Mouse (Mus musculus) sigmoid colon, adult 10 weeks (tissue): ENCODE measurements around the gene Wwp2. TPM values are rescaled to one million over a fixed set of nuclear protein-coding genes. Genes with fewer than 3 reads are reported as not detected.

Experiments used
- polyA plus RNA-seq: library from polyadenylated mRNA; stranded (reverse); fragments of 350-450 nt; fragmentation: Illumina TruSeq; extraction: RNeasy Lipid Tissue Mini Kit (QIAGEN cat#74804); gene quantifications from one replicate; pipeline ENCODE4 v1.2.3, GENCODE M21; 2014; ENCODE audit warnings: low read depth, low replicate concordance

Gene Wwp2
- polyA plus RNA-seq = 31.0 TPM

DNA sequence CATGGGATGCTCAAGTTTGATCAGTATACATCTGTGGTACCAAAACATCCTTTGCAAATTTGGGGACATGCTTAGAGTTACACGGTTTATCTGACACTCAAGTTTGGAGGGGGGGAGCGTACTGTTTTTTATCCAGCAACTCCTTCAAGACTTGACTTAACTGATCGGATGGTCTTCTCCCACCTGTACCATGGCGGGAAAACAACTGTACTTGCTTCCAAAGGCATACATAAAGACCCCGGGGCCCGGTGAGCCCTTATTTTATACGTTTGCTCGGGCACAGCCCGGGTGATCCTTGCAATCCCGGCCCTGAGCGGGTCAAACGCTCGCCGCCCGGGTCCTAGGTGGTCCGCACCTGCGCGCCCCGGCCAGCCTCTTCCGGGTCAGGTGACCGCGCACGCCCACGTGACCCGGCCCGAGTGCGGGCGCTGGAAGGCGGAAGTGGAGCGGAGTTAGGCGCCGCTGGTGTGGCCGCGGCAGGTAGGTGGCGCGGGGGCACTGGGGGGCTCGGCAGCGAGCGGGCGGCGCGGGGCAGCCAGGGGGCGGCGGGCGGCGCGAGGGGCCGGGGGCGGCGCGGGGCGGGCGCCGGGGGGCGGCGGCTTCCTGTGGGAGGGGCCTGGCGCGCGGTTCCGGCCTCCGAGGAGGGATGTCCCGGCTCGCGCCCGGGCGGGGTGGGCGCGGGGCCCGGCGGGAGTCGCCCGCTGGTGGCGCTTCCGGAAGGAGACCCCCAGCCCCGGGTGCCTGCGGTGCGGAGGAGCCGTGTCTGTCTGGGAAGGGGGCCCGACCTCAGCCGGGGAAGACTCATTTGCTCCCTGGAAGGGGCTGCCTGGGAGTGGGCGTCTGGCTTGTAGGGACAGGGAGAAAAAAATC, at the start of gene Wwp2:
Gene Wwp2 (plus strand): TSS at position 404 of the 870 bp plus-strand sequence.

DNA sequence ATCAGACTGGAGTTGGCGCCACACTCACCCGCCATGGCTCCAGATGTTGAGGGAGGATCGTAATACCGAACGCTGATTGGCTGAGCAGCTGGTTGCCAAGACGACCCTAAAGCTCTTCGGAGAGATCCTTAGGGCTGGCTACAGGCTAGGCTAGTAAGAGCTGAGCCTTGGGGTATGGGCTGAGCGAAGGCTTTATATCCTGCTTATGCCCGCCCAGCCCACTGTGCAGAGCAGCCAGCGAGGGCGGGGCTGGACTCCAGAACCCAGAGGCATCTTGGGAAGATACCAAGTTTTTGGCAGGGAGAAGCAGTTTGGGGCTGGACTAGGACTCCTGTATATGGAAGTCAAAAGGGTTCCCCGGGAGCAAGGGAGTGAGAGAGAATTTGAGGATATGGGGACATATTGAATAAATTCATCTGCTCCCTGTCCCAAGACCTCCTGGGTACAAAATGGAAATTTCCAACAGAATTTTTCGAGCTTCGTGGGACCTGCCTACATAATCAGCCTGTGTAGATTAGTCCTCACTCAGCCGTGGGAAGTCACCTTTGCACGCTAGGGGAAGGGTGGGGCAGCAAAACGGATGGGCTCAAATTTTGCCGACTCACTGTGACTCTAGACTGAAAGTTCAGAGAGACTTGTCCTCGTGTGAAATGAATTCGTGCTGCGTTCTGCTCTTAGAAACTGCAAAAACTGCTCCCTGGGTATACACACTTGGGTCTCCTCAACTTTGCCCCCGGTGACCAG, 33.0 kb upstream of the Wwp2 start, which contains the start of gene Nqo1:
Gene Nqo1 (minus strand): TSS at position 169 of the 744 bp plus-strand sequence.

DNA sequence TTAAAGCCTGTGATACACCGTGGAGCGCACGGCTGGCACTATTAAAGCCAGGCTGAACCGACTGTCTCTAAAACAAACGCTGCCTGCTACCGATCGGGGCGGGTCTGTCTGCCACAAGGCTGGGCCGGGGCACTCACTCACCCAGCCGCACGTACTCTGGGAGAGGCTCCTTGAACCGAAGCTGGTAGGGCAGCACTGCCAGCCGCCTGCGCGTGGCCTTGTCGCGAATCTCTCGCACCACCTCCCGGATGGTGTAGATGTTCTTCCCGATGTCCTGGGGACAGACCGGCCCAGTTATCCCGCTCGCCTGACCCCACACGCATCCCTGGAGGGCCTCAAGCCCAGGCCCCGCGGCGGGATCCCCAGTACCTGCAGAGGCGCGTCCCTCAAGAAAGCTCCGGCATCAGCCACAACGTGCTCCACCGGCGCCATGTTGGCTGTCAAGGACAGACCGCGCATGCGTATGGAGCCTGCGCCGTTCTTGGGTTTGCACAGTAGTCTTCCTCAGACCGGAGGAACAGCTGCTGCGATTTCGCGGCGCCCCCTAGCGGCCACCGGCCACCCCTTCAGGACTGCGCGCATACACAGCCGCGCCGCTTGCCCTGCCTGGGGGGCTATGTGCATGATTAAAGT, 11.5 kb upstream of the Wwp2 start, which contains the start of gene Nob1:
Gene Nob1 (minus strand): TSS at position 455 of the 633 bp plus-strand sequence.

DNA sequence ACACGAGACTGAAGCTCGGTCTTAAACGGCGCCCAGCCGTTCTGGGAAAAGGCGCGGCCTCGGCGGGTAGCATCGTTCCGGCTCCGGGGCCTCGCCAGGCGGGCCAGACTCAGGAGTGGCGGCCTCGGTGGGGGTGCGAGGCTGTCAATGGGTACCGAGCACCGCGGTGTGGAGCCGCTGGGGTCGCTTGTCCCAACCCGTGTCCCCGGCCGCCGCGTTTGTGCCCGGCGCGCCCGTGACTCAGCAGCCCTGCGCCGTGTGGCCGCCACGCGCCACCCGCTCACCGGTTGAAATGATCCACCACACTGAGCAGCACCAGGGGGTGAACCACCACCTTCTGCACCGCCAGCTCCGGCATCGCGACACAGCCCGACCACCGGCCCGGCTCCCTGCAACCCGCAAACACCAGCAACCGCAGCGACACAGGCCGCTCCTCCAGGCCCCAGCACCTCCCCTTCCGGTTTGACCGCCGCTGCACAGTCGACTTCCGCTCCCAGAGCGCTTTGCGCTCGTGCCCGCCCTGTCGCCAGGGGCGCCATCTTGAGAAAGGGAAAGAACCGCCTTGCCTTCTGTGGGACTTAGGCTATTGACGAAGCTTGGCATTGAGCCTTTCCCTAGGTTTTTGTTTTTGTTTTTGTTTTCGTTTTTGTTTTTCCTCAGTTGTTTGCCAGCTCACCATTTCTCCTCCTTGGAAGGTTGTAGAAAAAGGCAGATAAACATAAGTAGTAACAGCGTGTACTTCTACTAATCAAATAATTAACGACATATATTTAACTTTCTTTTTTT, 152.0 kb downstream of the Wwp2 start, which contains the start of gene Psmd7:
Gene Psmd7 (minus strand): TSS at position 470 of the 786 bp plus-strand sequence.

Other genes starting within 250 kb of the Wwp2 start
- 94.8 TPM for gene Nfat5, start 142.9 kb upstream of the Wwp2 start, polyA plus RNA-seq
- gene Nqo1, start 33.2 kb upstream of the Wwp2 start, polyA plus RNA-seq = 36.4 TPM
- gene Nob1, start 11.3 kb upstream of the Wwp2 start, polyA plus RNA-seq = 7.8 TPM
- 61.9 TPM for gene Psmd7, start 152.1 kb downstream of the Wwp2 start, polyA plus RNA-seq